Mouse (Mus musculus): ENCODE results near the gene 4930524B15Rik. TPM values are rescaled to one million over a fixed set of nuclear protein-coding genes. Genes with fewer than 3 reads are reported as not detected.
"Not testable (repeated sequence)": the region's sequence is repeated elsewhere in the genome, so short reads cannot be mapped to it uniquely, and the experiment has no call there.

Gene 4930524B15Rik
- polyA plus RNA-seq, 3 experiments from 2014 or later, result not detected

DNA sequence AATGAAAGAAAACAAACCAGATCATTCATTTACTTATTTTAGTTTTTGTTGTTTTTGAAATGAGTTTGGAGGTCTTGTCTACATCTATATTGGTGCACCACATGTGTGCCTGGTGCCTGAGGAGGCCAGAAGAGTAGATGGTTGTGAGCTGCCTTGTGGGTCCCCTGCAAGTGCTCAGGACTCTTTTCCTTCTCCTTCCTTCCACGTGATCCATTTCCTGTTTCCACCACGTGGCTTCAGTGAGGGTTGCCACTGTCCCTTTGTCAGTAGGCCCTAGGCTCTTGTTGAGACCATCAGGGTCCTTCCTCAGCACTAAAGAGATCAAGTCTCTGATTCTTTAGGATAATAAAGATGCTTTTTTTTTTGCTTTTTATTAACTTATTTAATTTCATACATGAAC is 19.4 kb downstream of the 4930524B15Rik start:
- no peak for ATAC-seq

DNA sequence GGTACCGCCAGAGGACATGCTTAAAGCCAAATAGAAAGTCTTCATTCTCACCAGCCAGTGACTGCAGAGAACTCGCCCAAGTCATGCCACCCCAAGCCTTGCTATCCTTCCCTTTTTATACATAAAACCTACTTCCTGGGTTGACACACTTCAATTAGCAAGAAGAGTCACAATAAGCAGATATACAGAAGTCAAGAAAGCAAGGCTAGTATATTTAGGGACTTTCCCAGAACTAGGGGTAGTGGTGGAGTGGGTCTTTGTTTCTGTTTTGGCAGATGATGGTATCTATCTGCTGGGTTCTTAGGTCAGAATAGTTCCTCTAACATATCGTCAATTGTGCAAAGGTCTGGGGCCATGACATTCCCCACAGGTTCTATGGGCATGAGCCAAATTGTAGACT is 27.1 kb downstream of the 4930524B15Rik start:
- ATAC-seq, result peak; percentile 69

DNA sequence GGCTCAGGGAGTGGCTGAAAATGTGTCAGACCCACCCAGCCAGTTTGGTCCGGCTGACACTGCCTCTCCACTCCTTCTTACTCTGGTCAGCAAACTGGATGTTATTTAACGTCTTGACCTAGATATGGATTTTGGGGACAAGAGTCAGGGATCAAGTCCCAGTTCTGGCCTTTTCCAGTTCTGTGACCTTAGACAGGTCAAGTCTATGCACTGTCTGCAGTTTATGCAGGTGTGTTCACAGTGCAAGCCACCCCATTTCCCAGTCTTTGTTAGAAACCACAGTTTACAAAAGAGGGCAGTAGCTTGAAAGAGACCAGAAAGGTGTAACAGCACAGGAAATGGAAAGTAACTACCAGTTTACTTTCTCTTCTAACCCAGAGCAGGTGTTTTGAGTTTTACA is 34.3 kb downstream of the 4930524B15Rik start:
- ATAC-seq, result peak; percentile 62

DNA sequence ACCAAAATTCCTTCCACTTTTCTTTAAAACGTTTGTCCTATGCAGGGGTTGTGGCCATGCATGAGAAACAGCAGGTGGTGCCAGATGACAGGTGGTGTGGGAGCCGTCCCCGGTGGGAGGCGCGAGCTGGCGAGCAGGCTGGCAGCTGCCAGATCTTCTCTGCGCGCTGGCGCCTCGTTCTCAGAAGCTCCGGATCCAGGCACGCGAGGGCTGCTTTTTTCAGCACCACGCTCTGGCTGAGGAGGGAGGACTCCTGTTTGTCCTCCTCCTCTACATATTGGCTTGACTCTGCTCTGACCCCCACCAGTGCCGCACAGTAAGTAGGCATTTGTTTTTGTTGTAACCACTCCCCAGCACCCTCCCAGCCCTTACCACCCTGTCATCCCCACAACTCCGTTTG is 34.9 kb downstream of the 4930524B15Rik start, which contains the start of gene Nsg2:
TSS of gene Nsg2 (plus strand) at position 183 of the 400 bp plus-strand sequence.
- ATAC-seq, result peak; percentile 89

DNA sequence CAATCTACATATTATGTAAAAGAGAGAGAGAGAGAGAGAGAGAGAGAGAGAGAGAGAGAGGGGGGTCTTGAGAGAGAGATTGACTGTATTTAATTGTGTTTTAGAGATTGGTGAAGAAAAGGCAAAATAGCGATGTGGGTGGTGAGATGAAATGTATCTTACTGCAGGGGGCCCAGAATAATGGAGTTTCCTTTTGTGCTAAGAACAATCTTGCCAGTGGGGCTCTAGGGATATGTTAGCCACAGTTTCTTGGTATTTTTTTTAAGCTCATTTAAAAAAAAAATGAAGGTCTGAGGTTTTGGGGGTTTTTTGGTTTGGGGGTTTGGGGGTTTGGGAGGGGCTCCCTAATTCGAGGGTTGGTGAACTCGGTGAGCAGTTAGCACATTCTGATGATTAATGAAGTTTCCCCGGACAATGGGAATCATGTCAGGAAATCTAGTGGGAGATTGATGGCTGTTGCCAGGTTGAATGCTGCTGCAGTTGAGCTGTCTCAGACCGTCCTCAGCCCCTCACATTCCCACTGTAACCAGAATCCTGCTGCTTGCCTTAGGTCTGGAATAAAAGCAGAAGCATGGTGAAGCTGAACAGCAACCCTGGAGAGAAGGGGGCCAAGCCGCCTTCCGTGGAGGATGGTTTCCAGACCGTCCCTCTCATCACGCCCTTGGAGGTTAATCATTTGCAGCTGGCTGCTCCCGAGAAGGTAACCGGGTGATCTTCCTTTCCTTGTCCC is 36.0 kb downstream of the 4930524B15Rik start:
- no peak for ATAC-seq

DNA sequence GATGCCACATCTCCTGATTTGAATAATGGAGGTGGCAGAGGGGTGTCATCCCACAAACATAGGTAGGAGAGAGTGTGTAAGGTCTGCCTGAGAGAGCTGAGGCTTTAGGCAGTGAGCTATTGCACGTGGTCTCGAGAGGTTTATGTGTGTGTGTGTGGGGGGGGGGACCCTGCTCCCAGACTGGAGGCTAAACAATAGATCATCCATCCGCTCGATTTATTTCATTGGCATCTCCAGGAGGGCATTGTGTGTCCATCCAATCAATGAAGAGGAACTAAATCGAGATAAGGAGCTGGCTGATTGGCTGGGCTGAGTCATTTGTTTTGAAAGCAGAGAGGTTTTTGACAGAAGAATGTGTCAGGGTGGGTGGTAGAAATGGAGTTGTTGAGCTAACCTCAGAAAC is 37.3 kb downstream of the 4930524B15Rik start:
- peak; percentile 14 for ATAC-seq

DNA sequence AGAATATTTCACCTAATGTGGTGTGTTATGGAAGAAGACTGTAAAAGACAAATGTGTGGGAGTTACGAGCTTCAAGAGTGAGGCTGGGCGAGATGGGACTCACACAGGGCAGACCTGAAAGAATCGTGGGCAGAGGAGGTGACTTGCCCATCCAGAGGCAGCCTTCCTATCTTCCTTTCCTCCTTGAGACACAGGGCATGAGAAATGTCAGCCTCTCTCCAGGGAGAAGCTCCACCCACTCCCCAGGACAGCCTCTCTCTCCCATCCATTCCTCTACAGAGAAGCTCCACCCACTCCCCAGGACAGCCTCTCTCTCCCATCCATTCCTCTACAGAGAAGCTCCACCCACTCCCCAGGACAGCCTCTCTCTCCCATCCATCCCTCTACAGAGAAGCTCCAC is 42.7 kb downstream of the 4930524B15Rik start:
- ATAC-seq, result not testable (repeated sequence)

DNA sequence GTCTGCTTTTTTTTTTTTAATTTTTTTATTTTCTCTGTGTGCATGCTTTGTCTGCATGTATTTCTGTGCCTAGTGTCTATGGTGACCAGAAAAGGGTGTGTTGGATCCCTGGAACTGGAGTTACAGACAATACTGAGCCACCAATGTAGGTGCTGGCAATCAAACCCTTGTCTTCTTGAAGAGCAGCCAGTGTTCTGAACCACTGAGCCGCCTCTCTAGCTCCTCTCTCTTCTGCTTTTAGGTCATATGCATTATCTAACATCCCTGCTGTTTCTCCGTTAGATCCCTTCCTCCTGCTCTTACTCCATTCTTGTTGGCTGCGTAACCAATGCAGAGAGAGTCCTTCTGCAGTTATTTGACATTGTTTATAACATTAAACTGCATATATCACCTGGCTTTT is 43.5 kb downstream of the 4930524B15Rik start:
- no peak for ATAC-seq

DNA sequence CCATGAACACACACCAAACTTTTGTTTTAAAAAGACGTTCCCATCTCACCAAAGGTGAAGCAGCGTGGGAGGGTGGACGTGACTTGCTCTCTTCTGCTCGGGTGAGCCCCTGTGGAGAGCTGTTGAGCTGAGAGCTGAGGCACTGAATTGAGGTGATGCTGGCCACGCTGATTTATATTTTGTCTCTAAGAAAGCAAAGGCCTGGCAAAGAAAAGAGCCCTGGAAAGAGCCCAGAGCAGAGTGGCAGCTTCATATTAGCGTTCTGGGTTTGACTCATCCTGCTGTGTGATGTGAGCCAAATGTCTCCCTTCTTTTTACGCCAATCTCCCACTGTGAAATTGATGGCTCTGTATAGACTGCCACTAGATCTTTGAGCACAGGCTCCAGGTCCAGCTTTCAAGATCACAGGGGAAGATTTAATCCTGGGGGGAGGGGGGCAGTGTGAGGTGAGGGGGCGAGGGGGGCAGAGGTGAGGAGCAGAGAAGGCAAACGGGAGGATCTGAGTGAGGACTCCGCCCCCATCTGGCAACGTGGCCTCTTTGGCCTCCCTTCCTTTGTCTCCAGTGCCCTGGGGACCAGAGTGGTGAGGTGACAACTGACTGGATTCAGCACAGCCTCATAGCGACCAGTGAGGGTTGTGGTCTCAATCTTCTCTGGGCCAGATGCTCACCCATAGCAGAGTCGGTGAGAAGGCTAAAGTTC is 44.7 kb downstream of the 4930524B15Rik start:
- peak; percentile 15 for ATAC-seq

DNA sequence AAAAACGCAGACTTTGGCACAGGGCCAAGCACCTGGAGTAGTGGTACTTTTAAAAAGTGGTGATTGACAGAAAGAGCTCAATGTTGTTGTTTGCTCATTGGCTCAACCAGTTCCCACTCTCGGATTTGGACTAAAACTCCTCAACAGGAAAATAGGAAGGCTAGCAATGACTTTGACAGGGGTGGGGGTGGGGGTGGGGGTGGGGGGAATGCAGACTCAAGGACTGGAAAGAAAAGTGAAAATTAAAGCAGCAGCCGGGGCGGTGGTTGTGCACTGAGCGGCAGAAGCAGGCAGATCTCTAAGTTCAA is 45.2 kb downstream of the 4930524B15Rik start:
- no peak for ATAC-seq

DNA sequence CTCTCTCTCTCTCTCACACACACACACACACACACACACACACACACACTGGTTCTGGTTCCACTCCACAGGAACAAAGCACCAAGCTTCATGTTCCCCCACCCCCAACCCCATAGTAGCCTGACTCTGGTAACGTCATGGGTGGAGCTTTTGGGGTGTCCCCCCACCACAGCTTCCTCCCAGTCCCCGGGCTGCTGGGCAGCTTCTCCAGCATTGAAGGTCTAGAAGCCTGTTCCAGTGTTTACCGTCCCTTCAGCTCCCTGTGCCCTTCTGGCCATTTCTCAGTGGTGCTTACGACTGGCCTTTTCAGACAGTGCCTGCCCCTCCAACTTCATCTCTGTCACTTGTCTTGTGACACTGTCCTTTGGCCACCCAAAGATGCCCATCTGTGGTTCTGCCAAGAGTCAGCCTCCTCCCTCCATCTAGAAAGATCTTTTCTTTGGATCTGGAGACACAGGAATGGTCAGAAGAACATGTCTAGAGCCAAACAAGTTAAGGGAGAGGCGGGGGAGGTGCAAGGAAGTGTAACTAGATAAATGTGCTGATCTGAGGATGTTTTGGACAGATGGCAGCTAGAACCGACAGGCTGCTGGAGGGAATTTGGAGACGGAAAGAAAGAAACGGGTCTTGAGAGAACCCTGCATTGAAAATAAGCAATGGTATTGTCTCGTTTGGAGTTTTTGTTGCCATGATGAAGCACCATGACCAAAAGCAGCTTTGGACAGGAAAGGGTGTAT is 46.6 kb downstream of the 4930524B15Rik start:
- peak; percentile 67 for ATAC-seq

DNA sequence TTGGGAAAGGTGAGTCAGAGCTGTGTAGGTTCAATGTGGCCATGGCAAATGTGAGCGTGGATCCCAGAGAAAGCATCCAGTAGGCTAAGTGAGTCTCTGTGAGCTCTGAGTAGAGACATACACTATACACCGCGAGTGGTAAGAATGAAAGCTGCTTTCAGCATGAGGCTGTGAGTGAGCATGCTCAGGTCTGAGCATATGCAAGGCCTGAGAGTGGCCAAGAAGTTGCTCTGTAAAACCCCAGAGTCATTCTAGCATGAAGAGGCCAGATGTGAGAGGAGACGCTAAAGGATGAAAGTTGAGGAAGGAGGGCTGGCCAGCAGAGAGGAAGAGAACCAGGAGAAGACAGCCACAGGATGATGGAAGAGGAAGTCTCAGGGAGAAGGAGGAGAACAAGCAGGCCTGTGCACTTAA is 47.6 kb downstream of the 4930524B15Rik start:
- ATAC-seq, result no peak

DNA sequence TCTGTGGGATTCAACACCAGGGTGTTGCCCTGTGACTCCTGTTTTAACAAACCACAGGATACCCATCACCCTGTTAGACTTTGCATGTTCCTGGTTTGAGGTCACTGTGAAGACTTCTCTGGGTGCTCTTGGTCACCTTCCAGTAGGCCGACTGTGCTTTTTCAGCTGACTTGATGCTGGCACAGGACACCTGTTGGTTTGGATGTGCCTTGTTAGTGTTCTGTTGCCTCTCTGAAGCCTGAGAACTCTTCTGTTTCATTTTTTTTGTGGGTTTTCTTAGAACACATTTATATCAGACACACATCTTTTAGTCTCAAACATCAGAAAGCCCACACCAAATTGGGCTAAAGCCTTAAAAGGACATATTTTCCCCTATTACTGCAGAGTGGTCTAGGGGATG is 48.2 kb downstream of the 4930524B15Rik start:
- ATAC-seq, result no peak

DNA sequence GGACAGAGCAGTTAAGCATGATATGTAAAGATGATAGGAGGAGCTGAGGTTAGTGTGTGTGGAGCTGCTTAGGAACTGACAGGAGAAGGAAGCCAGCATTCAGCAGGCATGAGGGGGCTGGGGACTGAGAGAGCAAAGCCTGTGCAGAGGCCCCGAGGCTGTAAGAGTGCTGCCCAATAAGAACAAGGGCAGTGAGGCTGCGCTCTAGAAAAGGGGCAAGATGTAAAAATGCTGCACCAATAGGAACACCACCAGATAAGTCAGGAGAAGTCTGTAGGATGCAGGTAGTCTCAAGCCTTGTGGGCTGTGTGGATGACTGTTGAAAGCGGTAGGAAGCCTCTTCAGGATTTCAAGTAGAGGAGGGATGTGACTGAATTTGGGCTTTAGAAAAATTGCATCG is 52.8 kb downstream of the 4930524B15Rik start:
- no peak for ATAC-seq

DNA sequence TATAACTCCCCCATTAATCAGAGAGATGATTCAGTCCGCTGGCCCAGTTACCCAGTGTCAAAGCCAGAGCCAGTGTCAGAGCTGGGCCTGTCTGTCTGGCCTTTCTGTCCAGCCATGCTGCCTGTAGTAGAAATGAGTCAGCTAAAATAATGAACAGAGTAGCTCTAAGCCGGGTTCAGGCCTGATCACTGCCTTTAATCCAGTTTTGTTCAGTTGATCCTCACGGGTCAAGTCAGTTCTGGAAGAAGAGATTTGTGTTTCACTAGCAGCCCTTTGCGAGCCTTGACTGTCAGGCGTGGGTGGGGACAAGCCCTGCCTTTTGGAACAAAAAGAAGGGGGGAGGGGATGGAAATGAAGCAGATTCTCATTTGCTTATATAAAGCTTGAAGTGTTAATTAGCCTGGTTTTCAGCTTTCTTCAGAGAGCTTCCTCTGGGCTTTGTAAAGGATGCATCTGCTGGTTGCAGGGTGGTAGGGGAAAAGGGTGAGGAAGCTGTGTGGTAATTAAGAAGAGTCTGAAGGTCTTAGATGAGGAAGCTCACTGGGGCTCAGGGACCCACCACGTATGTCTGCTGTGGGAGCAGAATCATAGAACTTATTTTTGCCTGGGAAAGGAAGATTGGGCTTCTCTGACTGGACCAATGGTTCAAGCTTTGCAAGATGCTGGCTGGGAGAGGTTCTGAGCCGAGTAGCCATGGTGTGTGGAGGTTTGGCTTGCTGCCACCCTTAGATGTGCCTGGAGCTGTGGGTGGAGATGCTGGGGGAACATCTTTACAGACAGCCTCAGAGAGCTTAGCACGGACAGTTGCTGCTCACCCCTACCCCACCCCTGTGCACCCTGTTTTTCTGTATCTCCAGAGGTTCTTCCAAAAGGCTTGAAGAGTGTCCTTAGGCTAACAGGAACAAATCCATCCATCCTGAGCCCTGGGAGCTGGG is 54.9 kb downstream of the 4930524B15Rik start:
- ATAC-seq, result peak; percentile 77

DNA sequence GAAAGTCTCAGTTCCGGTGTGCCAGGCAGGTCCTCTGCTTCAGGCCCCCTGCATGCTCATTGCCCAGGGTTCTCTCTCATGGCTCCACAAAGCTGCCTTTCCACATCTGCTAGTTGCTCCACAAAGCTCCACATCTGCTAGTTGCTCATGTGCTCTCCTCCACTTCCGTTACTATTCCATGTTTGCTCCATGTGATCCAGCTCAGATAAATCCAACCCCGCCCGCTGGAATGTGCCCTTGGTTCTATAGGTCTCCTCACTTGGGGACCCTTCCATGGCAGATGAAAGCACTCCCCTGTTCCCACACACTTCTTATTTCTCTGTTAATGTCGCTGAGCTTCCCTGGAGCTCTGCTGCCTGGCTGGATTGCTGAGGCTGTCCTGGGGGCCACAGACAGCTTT is 61.2 kb downstream of the 4930524B15Rik start:
- no peak for ATAC-seq

DNA sequence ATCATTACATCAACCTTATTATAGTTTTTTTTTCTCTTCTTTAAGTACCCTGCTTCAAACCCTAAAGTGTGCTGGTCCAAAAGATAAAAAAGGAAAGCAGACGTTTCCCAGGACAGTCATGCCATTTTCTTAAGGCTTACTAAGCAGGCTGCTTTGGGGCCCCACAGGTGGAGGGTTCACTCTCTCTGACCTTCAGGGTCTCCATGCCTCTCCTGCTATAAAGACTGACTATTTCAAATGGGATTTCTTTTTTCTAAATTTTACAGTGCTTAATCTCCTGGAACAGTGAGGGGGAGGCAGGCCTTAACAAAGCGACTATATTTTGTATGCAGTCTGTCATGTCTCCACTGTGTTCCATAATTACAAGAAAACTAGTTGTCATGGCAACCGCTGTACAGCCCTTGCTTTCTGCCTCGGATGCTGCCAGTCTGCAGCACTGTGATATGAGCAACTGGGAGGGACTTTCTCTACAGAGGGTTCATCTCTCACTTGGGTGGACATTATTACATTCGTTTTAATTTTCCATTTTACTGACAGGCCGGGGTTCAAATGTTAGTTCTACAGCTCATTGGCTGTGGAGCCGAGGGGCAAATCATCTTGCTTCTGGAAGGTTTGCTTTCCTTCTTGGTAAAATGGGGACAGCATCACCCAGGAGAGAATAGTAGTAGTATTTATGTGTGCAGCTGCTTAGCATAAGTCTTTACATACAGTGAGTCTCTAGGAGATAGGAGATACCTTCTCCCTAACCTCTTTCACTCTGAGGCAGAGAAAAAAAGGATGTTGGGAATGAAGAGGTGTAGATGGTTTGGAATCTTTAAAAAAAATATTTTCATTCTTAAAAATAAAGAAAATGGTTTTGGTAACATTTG is 62.3 kb downstream of the 4930524B15Rik start:
- no peak for ATAC-seq

DNA sequence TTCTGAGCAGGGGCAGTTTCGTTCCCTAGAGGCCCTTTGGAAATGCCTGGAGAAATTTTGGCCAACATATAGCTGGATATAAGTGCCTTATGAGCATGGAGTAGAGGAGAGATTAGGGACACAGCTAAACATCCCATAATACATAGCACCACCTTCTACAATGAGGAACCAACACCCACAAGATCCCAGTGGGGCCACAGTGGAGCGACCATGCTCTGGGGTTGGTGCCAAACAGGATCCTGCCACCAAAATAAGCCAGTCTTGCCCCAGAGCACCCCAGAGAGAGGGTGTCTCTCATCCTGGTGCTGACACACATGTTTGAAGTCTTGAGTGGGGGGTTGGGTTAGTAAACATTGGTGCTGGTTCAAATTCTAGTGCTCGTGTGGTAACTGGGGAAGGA is 63.2 kb downstream of the 4930524B15Rik start:
- no peak for ATAC-seq

All from inflammation-experienced regulatory T-cells, adult 6 months (primary cell).